Mouse (Mus musculus) kidney, adult 9 months (tissue): ENCODE results near the gene Snx30.
"Not testable (repeated sequence)": the region's sequence is repeated elsewhere in the genome, so short reads cannot be mapped to it uniquely, and the experiment has no call there.

Source experiments
- DNase-seq: peaks from one replicate; pipeline ENCODE4 v3.0.0; 2022

Gene Snx30

GRCm38 (mm10) chr4:59805181-59805967 is at the start of gene Snx30:
Snx30 (plus strand) TSS chr4:59805840.
- peak; percentile 90 for DNase-seq

DNA sequence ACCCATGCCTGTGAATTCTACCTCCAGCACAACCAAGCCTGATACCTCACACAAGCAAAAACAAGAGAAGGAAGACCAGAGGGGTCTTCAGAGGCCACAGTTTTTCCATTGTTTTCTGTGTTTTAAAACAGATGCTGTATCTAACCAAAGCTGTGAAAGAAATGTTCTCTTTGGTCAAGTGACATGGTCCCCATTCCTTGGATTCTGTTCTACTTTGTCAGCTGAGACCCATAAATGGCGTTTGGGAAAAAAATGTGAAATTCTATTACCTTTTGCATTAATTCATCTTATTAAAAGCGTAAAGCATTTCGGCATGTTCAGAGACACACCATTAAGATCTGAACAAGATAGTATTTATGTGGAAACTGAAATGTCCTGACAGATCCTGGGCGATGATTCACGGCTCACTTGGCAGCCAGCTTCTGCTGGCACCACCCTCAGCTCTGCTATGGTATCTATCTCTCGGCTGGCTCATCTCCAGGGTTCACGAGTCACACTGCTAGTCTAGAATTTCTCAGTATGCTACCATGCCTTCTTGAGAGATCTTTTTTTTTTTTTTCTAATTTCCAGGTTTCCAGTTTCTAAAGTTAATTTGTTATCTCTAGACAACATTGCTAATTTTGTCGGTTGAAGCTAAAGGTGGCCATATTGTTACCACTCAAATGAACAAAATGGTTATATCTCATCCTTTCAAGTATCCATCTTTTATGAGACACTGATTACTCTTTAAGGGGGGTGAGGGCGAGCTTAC is 49.1 kb upstream of the Snx30 start:
- peak; percentile 62 for DNase-seq

GRCm38 (mm10) chr4:59757452-59758435 is 47.9 kb upstream of the Snx30 start:
- DNase-seq = peak; percentile 34

- no peak for DNase-seq
Measured at GRCm38 (mm10) chr4:59760016-59760415, 45.6 kb upstream of the Snx30 start.

- DNase-seq = peak; percentile 71
Measured at GRCm38 (mm10) chr4:59760636-59761364, 44.8 kb upstream of the Snx30 start.

DNA sequence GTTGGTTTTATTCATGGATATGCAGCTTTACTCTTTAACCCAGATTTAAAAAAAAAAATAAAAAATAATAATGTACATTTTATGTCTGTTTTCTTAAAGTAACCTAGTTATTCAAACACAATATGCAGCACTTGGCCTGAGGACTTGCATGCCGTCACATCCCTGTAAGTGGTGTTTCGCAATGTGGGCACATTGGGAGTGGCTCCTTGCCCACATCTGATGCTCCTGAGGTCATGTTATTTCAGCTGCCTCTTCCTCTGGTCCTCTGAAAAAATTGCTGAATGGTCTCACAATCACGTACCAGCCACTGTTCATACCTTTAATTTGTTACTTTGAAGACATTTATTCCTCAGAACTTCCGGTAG is 44.3 kb upstream of the Snx30 start:
- DNase-seq = no peak

DNA sequence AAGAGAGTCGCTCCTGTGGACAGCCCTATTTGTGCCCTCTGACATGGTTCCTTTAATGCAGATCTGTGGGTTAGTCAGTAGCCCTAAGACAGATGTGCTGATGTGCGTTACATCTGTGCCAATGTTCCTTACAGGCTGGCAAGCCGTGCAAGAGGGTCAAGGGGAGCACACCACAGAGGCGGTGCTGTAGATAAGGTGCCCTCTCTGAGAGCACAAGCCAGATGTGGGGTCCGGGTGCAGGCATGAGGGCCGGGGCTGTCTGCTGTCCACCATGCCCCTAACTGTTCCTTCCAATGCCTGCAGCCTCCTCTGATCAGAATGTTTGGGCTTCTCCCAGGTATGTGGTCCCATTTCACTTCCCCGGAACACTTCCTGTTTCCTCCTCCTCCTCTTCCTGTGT is 40.7 kb upstream of the Snx30 start:
- DNase-seq = no peak

GRCm38 (mm10) chr4:59765385-59766005 is 40.1 kb upstream of the Snx30 start:
- peak; percentile 46 for DNase-seq

- no peak for DNase-seq
Measured at GRCm38 (mm10) chr4:59767717-59768116, 37.9 kb upstream of the Snx30 start.

DNA sequence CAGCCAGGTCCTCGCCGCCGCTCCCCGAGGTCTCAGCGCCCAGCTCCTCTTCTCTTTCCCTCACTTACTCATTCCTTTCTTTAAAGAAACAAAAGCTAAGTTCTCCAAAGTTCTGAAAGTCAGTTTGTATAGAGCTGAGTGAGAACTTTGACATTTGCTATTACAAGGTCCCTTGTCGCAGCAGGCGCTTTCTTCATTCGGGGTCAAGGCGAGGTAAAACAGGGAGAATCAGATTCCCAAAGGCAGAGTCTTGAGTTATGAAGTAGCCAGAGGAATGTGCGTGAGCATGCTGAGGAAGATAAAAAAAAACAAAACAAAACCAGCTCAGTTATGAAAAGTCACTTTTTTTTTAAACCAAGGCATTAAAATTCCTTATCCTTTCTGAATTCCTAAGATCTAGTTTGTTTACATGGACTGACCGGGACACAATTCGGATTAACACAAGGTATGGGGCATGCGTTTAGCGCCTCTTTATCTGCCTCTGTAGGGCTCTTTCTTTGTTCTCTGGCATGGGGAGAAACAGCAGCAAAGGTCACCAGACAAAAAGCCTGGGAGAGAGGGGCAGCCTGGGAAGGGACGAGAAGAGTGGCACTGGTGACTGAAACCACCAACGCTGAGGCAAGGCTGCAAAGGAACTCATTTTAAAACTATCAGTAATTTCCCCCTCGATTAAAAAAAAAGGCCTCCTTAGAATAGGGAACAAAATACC is 33.3 kb upstream of the Snx30 start:
- no peak for DNase-seq

- no peak for DNase-seq
Measured at GRCm38 (mm10) chr4:59777828-59778227, 27.8 kb upstream of the Snx30 start.

- DNase-seq = peak; percentile 32
Measured at GRCm38 (mm10) chr4:59780568-59780967, 25.1 kb upstream of the Snx30 start.

DNA sequence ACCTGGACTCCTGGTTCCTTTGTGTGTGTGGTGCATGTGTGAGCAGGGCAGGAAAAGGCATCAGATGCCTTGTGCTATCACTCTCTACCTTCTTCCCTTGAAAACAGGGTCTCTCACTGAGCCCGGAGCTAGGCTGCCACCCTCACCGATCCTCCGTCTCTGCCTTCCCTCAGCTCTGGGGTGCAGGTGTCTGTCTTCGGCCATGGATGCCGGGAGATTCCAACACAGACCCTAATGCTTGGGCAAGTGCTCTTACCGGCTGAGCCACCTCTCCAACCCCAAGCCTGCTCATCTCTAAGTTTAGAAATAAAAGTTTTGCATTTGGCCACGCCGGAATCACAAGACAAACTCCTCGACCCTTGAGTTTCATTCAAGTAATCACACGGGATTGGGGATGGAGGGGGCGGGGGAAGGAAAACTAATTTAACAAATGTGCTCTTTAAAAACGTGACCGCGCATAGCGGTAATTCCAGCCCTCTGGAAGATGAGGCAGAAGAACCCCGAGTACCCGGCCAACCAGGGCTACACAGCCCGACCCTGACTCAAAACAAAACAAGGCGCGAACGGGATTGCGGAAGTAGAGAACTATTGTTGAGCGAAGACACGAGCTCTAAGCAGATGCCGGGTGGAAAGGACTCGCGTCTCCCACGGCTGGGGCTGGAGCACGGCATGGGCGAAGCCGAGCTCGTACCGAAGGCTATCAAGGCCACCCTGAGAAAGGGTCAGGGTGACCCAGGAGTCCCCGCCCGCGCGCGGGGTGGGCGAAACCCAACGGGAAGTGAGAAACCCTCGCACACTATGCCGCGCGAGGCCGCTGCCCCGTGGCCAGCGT is 22.6 kb upstream of the Snx30 start:
- no peak for DNase-seq

GRCm38 (mm10) chr4:59783685-59784279 is 21.9 kb upstream of the Snx30 start:
- peak; percentile 98 for DNase-seq

DNA sequence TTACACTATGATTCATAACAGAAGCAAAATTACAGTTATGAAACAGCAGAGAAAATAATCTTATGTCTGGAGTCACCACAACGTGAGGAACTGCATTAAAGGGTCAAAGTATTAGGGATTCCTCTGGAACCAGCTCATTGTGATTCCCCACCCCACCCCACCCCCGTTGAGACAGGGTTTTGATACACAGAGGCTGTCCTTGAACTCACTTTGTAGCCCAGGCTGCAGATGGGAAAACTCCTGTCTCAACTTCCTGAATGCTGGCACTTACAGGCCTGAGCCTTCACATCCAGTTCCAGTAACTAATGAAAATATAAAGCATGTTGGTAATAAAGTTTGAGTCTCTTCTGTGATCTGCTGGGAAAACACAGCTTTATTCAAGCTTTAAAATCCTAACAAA is 20.2 kb upstream of the Snx30 start:
- no peak for DNase-seq

GRCm38 (mm10) chr4:59786661-59787060 is 19.0 kb upstream of the Snx30 start:
- DNase-seq = peak; percentile 76

- DNase-seq = peak; percentile 51
Measured at GRCm38 (mm10) chr4:59787126-59787525, 18.5 kb upstream of the Snx30 start.

DNA sequence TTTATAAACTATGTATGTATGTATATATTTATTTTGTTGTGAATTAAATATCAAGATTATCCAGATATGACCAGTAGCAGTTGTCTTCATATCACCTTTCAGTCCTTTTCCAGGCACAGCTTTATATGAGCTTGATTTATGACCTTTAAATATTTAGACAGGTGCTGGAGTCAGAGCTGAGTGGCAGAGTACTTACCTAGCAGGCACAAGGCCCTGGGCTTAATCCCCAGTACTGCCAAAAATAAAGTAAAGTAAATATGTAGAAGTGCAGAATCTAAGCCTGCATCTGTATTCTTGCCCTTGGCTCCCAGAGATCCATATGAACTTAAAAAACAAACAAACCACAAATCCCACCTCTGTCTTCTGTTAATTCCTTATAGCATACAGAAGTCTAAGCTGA is 16.6 kb upstream of the Snx30 start:
- no peak for DNase-seq

DNA sequence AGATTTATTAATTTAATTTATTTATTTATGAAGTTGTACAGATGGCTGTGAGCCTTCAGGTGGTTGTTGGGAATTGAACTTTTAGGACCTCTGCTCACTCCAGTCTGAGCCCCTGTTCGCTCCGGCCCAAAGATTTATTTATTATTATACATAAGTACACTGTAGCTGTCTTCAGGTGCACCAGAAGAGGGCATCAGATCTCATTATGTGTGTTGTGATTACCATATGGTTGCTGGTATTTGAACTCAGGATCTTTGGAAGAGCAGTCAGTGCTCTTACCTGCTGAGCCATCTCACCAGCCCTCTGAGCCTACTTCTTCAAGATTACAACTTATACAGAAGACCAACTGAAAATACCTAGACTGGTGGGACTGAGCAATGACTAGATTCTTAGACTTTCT is 12.0 kb upstream of the Snx30 start:
- DNase-seq = not testable (repeated sequence)

- no peak for DNase-seq
Measured at GRCm38 (mm10) chr4:59794116-59794515, 11.5 kb upstream of the Snx30 start.
